8 mouse cellular contexts compared by ENCODE assay signal in genomic region chr13:108041358-108041757, GRCm38 (mm10). TPM values are rescaled to one million over a fixed set of nuclear protein-coding genes. Genes with fewer than 3 reads are reported as not detected.
DNase-seq lines count a peak whose midpoint lies in the region; TF ChIP-seq lines count a peak whose summit lies in the region.

No protein-coding gene starts in this region.

- H3K27ac ChIP-seq in bone marrow, adult 2 months (ENCODE audit: control insufficient read depth, insufficient read depth, low read depth, low read length, poor library complexity) = no peak overlapping the region
- no peak overlapping the region for H3K27ac ChIP-seq in forebrain, embryonic 10.5 days

- no peaks in the 10 kb centered on the region; the same call in 1 of the 2 replicates for H3K4me1 ChIP-seq in bone marrow, adult 2 months (ENCODE audit: control insufficient read depth, insufficient read depth, low read length)
- peaks cover 59% of the 10 kb centered on the region for H3K4me1 ChIP-seq in forebrain, embryonic 10.5 days

- WGBS in bone marrow, adult 2 months = 0% methylated on average over 7 of the region's 7 CpGs
- WGBS in forebrain, embryonic 10.5 days = 6% methylated on average over 7 of the region's 7 CpGs

- TF ChIP-seq POLR2A in bone marrow, adult 2 months (IDR thresholded peaks at IDR 0.05; ENCODE audit: borderline replicate concordance, control insufficient read depth, low read depth, low read length) = no peak

- H3K36me3 ChIP-seq in forebrain, embryonic 10.5 days (replicated peaks) = peaks cover 2% of the 10 kb centered on the region; the same call in 1 of the 2 replicates

- TF ChIP-seq CTCF in bone marrow, adult 2 months (IDR thresholded peaks at IDR 0.05; ENCODE audit: control insufficient read depth, insufficient read depth, low read length) = peak; percentile 80

- no peaks in the 10 kb centered on the region for H3K9me3 ChIP-seq in forebrain, embryonic 10.5 days

- H3K4me3 ChIP-seq in bone marrow, adult 2 months (replicated peaks; ENCODE audit: control insufficient read depth, low read depth, low read length) = no peak overlapping the region
- H3K4me3 ChIP-seq in forebrain, embryonic 10.5 days = no peak overlapping the region

- H3K27me3 ChIP-seq in forebrain, embryonic 10.5 days (ENCODE audit: poor library complexity, severe bottlenecking) = 0 out of 2 replicates have a peak, but pooled peaks cover 8% of the 10 kb centered on the region

- peak; percentile 56 to 57 for DNase-seq in CD8-positive naive resting alpha-beta T cell, adult 2 months (ENCODE audit: low read depth in 2 of 2, low spot score in 2 of 2)
- peak; percentile 68 for DNase-seq in forebrain, embryonic 10.5 days (ENCODE audit: extremely low spot score, low spot score)
- DNase-seq in heart, postnatal 4 days = peak; percentile 72
- peak; percentile 52 to 69 for DNase-seq in layer of hippocampus, adult 8-10 months (ENCODE audit: low spot score in 2 of 2)
- peak; percentile 71 for DNase-seq in lung, postnatal 14 days
- DNase-seq in retina, embryonic 14.5 days (ENCODE audit: low spot score) = peak; percentile 80
- DNase-seq in thymus, postnatal 36 days = peak; percentile 66 to 74

RNA-seq across cellular contexts. Expression of gene Smim15, which starts 2.9 kb away (rescaled TPM):
- 16.6 and 33.5 TPM in 2 replicates for polyA plus RNA-seq in bone marrow, adult 2 months (2011; ENCODE audit: insufficient read depth, insufficient read length, low replicate concordance, missing spikeins)
- polyA plus RNA-seq in forebrain, embryonic 10.5 days (2016; fragmentation: Nextera tagmentation; extraction: Ambion mirVana) = 56.0 and 56.5 TPM in 2 replicates
- 10 to 100 TPM; 21.4 to 25.3 TPM for total RNA-seq in heart, postnatal 4 days (2021)
- total RNA-seq in layer of hippocampus, adult 8-10 months (2022) = 10 to 100 TPM; 44.2 to 69.0 (median 58.4) TPM
